Mouse (Mus musculus) R1 (cell line): ENCODE data around the gene Cdh3.
A peak's percentile ranks its signal among the peaks of the same experiment; 100 is the strongest.

Source experiments
- DNase-seq: peaks from one replicate; pipeline ENCODE4 v3.0.0-alpha.2; 2018; ENCODE audit warnings: low read depth, low spot score

The Cdh3 gene

DNA sequence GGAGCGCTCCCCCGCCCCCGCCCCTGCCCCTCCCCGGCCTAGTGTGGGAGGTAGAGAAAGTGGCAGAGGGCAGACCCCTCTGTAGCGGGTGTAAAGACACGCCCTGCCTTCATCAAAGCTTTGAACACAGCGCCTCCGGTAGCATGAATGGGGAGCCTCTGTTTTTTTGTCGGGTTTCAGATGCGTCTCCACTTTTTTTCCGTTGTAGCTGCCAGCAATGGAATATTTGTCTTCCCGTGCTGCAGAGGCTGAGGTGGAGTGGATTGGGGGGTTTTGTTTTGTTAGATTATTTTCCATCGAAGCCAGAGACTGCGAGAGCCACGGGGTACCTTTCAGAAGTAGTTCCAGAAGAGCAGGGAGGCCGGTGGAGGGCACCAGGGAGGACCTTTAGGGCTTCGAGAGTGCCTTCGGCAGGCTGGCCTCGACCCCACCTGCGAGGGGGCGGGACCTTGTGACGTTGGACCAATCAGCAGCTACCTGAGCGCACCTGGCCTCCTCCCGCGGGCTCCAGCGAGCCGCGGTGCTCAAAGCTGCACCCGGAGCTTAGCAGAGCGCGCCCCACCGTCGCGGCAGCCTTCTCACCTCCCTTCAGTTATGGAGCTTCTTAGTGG lies at the start of gene Cdh3:
TSS of gene Cdh3 (plus strand) at position 527 of the 611 bp plus-strand sequence.
- peak; percentile 82 for DNase-seq

DNA sequence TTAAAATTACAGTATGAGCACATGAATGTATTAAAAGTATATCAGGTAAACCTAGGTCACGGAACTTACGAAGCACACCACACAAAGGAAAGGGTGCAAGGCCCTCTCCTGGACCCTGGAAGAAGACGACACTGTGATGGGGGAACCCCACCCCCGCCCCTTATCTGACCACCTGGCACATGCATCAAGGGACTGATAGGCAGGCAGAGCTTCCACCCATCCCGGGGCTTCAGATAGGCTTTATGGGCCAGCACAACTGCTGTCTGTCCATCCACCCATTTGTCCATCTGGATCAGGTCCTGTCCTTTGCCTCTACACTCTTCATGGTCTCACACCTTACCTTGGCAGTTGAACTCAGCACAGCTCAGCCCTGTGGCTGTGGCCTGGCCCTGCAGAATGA lies 48.6 kb upstream of the Cdh3 start:
- no peak for DNase-seq

DNA sequence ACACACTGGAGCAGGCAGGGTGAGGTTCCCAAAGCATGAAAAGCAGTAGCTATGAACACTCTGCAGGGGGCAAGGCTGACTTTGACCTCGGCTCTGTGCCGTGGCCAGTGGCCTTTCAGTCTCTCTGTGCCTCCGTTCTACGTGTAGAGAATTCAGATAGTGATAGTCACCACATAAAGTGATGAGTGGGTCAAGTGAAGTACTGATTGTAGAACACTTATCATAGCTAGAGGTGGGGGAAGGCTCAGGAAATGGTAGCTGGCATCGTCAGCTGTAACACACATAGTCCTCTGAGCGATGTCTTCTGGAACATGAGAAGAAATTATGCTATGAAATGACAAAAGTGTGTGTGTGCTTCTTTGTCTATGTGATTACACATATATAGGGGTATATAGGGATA lies 46.9 kb upstream of the Cdh3 start:
- DNase-seq, result no peak

DNA sequence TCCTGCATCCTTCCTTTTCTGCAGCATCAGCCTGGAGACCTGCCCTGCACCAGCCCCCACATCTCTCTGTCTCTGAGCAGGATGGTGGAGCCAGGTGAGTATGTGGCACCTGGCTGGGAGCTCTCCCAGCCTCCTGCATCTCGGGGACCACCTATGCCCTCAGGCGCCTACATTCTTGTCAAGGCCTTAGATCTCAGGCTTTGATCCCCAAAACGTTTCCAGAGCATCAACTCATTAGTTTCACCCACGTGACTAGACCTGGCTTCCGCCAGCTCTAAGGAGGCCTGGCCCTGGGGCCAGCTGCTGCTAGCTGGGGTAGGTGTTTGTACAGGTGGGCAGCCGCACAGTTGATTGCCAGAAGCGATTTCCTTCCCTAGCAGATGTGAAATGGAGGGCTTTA lies 41.2 kb upstream of the Cdh3 start:
- no peak for DNase-seq

DNA sequence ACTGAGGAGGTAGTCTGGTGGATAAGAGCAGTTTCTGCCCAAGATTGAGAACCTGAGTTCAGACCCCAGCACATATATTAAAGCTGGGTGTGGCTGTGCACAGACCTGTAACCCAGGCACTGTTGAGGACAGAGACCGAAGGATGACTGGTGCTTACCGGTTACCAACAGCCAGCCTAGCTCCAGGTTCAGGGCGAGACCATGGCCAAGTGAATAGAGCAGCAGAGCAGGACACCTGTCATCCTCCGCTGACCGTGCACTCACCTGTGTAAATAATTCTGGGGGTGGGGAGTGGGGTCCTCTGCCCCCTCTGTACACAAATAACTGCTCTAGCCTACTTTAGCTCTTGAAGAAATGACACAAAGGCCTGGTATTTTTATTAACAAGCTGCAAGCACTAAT lies 36.7 kb upstream of the Cdh3 start:
- DNase-seq, result no peak

DNA sequence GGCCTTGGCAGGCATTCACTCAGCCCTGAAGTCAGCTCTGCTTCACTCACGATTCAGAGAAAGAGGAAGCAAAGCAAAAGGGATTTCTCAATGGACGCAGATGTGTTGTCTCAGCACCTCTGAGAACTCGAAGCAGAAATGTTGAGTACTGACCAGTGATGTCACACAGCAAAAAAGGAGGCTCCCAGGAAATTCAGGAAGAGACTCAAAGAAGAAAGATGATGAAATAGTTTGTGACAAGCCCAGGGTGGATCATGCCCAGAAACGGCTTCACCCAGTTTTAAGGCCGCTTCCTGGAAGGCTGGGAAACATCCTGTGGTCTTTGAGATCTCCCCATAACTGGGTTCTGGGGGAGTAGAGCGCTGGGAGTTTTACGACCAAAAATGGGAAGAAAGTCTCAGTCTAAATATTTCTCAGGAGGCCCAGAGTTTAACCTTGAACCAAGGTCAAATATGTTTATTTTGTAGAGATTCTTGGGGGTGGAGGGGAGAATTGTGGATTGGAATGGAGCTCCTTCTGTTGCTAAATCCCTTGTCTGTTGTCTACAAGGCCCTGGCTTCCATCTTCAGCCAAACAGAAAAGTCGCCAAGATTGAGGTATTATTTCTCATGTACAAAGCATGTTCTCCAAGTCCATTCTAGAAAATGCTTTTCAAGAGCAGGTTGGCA lies 10.5 kb upstream of the Cdh3 start, which contains the start of gene 6030452D12Rik:
TSS of gene 6030452D12Rik (plus strand) at position 505 of the 668 bp plus-strand sequence.
- DNase-seq, result no peak

DNA sequence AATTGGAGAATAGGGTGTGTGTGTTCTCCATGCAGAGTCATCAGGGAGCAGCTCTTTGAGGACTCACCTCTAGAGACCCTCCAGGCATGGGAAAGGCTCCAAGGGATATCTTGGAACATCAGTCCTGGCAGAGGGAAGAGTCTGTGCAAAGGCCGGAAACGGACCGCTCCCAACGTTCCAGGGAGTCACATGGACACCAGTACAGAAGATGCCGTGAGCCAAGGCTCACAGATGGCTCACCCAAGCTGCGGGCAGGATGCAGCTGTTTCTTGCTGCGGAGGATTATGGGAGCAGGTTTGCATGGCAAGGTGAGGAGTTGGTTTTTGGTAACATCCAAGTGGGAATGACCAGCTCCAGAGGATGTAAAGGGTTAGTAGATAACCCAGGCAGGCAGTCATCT lies 6.5 kb upstream of the Cdh3 start:
- DNase-seq, result no peak

DNA sequence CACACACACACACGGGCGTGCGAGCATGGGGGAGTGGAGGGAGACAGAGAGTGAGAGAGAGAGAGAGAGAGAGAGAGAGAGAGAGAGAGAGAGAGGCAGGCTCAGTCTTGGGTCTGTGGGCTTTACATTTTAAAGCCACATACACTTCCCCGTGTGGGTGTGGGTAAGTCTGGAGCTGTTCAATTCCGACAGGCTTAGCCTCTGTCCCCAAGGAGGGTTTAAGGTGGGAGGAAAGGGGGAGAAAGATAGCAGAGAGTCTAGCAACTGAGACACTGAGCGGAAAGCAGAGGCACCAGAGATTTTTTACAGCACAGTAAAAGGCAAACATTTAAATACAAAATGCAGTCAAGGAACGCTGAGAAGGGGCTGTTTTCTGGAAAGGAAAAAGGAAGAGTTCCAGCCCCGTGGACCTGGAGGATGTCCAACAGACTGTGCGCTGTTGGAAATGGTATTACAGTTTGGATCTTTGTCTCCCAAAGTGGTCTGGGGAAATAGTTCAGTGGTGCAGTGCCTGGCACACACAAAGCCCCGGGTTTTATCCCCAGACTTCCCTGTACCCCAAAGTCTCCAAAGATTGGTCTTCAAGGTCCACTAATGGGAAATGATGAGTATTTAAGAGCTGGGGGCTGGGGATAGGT lies 5.2 kb upstream of the Cdh3 start:
- DNase-seq, result no peak

DNA sequence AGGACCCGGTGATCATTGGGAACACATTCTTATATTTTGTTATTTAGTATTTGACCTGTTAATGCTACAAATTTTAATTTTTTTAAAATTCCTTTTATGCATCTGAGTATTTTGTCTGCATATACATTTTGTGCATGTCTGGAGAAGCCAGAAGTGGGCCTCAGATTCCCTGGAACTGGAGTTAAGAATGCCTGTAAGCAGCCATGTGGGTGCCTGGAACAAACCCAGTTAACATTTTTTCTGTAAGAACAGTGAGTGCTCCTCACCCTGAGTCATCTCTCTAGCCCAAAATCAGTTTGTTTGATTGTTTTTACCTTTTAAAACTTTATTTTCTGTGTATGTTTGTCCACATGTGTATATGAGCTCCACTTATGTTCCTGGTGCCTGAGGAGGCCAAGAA lies 4.6 kb upstream of the Cdh3 start:
- DNase-seq, result no peak

DNA sequence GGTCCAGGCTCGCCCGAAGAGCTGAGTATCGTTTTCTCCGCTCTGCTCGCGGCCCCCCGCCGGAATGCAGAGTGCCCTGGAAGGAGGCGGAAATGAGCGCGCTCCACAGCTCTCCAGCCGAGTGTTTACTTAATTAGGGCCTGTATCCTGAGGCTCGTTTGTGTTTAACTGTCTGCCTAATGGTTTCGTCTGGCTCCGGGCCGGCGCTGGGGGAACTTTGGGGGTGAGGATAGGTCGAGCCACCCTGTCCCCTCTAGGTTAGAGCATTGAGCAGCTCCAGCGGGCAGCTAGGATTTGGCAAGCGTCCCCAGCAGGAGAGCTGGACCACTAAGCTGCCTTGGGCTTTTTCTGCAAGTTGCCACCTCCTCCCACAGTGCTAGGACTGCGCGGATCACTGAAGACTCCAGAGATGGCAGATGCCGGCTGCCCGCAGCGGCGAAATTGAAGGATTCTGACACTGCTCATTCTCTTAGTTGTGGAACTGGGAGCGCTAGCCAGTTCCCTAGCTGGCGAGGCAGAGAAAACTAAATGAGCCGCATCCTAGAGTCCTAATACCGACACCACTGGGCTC lies 2.8 kb upstream of the Cdh3 start:
- DNase-seq, result peak; percentile 87

DNA sequence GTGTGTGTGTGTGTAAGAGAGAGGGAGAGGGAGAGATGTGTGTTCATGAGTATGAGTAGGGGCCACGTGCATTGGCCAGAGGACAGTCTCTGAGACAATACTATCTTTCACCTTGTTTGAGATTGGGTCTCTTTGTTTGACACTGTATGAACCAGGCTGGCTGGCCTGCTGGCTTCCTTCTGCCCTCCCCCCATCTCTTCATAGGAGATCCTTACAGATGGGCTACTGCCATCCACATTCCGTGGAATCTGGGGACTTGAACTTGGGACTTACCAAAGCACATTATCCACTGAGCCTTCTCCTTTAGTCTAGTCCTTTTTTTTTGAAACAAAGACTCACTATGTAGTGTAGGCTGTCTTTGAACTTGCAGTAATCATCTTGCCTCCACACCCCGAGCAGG lies 2.2 kb upstream of the Cdh3 start:
- DNase-seq, result no peak

DNA sequence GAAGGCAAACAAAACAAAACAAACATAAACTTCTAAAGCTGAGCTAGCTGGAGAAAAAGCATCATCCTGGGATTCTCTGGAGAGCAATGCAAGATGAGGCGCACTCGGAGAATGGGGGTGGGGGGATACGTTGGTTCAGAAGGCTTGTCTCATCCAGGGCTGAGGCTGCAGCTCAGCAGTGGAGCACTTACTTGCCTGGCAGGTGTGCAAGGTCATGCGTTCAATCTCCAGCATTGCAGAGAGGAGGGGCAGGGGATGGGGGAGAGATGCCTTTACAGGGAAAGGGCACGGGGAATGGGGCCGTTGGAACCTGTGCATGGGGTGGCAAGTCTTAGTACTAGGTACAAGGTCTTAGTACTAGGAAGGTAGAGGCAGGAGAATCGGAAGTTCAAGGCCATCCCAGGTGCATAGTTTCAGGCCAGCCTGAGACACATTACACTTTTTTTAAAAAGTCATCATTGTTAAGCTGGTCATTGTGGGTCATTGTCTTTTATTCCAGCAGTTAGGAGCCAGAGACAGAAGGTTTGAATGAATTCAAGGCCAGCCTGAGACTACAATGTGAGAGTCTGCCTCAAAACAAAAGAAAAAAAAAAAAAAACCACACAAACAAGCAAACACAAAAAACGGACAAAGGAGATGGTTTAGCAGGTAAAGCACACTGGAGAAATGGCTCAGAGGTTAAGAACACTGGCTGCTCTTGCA lies 1.5 kb upstream of the Cdh3 start:
- peak; percentile 79 for DNase-seq

DNA sequence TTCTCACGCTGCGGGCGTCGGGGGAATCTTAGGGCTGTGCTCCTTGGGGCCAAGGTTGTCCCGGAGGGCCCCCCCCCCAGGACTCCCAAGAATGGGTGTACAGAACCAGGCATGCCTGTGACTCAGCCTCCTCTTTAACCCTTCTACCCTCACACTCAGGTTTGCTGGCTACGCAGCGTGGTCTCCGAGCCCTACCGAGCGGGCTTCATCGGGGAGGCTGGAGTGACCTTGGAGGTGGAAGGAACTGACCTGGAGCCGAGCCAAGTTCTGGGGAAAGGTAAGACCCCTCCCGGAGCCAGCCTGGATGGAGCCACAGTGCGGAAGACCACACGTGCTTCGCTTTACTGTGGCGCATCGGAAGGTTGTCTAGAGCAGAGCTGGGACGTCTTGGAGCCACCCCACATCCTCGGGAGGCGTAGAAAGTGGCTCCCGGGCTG lies 392 bp downstream of the Cdh3 start:
- DNase-seq, result peak; percentile 70

DNA sequence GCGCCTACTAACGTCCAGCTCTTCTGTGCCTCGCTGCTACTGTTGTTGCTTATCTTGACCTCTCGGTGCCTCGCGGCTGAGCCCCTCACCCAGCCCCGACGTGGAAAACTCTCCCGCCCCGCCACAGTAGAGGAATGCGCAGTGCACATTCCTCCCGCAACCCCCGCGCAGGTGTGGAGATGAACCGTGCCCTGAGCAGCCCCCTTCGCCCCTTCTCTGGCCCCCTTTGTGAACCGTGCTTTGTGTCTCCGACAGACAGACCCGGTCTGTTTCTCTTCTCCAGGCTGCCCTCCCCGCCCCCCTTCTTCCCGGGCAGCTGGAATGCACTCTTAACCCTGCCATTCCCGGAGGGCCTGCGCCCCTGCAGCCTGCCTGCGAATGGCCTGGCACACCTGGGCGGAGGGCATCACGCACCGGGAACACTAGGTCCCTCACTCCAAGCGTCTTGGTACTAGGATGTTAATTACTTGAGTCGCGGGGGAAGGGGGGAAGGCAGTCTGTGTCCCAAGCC lies 895 bp downstream of the Cdh3 start:
- peak; percentile 62 for DNase-seq

DNA sequence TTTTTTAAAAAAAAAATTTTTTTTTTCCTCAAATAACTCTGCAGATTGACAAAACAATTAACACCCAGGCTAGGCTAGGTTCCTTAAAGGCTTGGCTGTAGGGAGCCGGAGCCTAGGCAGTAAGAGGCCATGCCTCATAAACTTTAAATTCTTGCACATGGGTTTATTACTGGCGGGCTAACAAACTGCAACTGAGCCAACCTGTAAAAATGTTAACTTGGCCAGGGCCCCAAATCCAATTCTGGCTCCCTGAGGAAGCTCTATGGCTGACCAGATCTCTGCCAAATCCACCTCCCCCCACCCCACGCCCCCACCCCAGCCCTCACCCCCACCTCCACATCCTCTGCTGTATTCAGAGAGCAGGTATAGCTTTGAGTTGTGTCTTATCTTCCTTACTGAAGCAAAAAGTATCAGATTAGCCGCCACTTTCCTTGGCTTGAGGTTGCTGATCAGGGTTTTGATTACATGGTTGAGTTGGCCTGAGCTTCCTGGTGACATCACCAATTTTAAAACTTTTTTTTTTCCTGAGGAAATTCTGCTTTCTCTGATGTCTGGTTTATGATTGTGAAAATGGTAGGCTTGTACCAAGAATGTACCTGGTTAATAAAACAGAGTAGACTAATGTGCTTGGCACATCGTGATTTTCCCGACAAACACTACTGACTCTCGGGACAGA lies 1.9 kb downstream of the Cdh3 start:
- no peak for DNase-seq

DNA sequence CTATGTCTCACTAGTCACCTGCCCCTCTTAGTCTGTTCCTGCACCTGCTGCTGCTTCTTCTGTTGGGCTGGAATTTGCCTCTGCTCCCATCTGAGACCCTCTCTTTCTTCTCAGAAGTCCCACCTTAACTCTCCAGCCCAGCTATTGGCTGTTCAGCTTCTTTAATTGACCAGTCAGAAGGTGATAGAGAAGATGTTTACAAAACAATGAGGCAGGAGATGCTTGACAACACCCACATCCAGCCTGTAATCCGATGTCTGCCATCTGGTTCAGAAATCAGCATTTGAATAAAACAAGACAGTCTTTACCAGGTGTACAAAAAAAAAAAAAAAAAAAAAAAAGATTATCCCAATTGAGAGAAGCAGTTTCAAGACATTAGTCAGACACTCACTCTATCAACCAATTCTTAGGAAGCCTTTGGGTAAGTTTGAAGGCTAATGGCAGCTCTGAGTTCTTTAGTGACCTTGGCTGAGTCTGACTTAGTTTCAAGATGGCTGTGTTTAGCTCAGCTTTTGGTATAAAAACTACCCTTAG lies 5.3 kb downstream of the Cdh3 start:
- peak; percentile 95 for DNase-seq

DNA sequence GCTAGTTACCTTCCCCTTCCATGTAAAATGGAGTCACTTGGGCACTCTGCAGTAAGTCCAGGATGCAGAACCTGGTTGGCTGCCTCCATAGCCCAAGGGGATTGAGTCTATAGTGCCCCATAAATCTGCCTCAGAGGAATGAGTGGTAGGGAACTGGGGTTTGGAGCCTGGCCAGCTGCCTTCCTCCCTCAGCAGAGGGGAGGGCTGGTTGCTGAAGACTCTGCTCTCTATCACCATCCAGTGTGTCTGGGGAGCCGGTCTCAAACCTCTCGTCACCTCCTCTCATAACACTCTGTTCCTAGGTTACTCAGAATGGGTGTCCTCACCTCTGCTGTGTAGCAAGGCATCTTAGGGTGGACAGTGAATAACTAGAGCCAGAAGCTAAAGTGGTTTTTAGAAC lies 5.9 kb downstream of the Cdh3 start:
- DNase-seq, result no peak

DNA sequence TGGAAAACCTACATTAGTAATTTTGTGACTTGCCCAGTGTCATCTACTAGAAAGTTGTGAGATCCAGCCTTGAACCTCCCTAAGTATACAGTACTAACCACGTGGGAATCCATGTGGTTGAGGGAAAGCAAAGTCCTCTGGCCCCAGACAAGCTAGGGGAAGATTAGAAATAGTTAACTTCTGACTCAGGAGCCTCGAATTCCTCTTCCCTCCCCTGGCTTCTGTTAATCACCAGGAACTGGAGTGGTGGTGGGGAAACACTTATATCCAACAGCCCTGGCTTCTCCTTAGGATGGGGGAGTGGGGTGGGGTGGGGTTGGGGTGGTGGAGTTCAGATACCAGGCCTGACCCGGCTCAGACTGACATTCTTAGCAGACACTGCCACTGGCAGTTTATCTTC lies 8.1 kb downstream of the Cdh3 start:
- DNase-seq, result no peak

DNA sequence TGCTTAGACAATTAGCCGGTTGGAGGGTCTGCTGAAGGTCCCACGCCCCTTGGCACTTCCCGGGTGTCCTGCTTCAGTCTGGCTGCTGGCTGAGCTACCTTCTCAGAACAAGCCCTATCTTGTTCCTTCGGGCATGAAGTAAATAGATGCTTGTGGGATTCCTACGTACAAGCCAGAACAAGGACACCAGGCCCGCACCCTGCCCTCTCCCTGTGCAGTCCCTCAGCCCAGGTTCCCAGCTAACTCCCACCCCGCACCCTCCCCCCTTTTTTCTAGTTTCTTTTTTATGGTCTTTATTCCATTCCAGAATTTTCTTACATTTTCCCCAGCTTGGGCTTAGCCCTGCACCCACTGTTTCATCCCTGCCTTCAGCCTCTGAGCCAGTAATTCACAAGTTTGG lies 9.9 kb downstream of the Cdh3 start:
- DNase-seq, result no peak

DNA sequence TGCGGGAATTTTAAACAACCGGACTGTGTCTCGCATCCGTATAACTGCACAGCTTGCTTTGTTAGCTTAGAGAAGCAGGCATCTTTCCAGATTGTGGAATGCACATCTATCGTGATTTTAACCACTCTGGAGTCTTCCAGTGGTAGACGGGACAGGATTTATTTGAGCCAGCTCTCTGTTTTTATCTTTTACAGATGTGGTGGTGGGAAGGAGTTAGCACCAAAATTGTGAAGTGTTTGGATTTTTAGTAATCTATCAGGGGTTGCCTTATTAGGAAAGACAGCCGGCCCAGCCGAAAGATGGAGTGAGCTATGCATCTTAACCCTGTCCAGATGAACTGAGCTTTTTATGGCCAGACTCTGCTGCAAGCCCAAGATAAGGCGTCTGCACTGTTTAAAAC lies 11.2 kb downstream of the Cdh3 start:
- no peak for DNase-seq

DNA sequence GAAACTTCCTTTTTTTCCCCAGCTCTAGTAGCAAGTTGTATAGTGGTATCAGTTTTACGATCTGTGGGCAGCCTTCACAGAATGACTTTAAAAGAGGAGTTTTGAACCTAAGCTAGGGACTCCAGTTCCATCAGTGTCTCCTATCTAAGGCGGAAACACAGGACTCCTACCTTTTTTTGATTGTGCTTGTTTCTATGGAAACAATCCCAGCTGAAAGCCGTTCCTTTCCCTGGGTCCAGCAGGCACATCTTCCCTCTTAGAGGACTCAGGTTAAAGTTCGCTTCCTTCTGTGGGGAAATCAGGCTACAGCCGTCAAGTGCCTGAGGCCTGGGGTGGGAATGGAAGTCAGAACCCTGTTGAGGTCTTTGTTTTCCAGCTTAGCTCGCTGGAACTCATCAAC lies 16.0 kb downstream of the Cdh3 start:
- DNase-seq, result peak; percentile 54
